Mouse (Mus musculus) cerebellum, adult 18-20 months (tissue): ENCODE data around the gene Ifna5.

ENCODE experiments used
- DNase-seq, 2 experiments: peaks; one replicate each; pipeline ENCODE4 v3.0.0; 2021

Gene Ifna5

DNA sequence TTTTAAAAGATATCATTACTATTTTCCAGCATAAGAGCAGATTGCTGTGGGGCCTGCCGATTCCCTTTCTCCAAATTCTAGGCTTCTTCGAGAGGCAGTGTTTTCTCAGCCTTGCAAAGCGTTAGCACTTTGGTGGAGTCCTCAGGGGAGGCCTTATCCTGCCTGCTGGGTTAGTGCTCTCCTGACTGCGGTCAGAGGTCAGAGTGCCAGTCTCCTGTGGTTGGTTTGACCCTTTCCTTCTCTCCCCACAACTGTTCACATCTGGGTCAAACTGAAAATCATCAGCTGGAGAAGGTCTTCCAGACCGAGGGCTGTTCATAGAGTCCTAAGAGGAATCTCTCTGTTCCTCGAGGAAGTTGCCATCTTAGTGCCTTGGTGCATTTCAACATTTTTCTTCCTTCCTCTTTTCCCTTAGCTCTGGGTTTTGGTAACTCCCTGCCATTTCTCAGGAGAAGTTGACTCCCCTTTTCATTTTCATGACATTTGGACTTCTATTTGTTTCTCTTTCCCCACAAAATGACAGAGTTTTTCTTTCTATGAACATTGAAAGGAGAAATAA is 29.8 kb downstream of the Ifna5 start:
- DNase-seq: no peak

GRCm38 (mm10) chr4:88867366-88867925 is 32.1 kb downstream of the Ifna5 start:
- DNase-seq: peak; percentile 66 to 67

DNA sequence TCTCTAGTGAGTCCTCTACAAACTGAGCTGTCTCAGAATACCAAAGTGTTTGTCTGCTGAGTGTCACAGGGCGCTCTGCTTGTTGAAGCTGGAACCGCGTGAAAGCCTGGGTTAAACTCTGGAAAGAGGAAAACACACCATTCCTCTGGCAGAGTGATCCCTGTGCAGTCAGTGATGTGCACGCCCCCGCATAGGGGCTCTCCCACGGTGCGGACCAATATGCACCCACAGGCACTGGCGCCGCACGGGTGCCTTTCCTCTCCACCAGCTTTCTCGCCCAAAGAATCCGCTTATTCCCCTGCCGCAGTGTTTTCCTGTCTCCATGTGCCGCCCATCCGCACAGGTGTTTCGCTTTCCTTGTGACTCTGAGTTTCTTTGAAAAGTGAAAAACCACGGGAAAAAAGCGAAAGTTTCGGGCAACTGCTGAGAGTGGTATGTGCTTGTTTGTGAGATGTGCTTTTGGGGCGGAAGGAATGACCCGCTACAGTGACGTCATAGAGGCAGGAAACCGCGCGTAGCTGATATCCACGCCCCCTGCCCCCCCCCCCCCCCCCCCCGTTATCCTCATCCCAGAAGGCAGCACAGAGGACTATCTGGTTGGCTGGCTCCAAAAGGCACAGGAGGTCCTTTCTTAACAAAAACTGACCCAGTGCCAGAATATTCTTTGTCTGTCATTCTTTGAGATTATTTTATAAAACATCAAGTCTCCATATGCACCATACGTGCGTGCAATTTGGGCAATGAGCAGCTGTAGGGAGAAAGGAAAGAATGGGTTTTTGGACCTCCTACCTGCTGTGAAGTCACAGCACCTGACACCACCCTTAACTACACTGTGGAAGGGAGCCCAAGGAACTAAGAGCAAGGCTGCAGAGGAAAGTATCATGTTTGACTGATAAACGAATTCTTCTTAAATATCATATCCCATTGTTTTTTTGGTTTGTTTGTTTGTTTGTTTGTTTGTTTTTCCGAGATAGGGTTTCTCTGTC is 32.9 kb downstream of the Ifna5 start:
- DNase-seq: peak in 1 of 2 experiments; percentile 14

DNA sequence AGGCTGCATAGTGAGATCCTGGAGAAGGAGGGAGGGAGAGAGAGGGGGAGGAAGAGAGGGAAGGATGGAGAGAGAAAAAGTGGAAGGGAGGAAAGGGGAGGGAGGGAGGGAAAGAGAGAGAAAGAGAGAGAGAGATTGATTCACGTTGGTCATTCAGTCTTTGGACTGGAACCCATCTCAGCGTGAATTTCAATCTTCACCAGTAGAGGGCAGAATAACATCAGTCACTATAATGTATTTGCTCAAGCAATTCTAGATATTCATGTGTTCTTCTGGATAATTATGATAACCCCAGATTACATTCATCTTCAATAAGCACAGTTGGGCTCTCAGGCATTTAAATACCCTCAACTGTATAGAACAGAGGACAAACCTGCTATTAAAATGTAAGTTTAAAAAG is 37.4 kb downstream of the Ifna5 start:
- no peak for DNase-seq

DNA sequence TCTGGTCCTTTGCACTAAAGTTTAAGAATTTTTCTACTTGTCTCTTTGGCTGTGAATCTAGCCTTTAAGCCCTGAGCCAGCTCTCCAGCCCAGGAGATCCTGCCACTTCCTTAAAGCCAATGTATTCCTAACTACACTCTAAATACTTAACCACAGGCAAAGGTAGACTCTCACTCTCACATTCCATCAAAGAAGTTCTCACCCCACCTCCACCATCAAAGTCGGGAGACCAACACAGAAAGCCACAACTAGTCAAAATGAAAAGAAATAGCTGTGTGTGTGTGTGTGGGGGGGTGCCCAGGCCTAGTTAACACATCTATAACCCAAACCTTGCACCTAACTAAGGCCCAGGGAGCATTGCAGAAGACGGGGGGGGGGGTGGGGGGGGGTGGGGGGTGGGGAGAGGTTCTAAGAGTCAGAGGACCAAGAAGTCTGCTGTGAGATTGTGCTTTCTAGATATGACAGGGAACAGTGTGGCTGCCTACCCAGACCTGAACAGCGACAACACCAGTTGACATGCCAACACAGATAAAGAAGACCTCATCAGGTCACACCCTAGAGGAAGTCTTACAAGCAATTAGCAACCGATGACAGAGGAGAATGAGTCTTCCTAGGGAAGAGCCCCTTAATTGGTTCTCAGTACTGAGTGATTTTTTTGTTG is 40.2 kb downstream of the Ifna5 start:
- no peak for DNase-seq

DNA sequence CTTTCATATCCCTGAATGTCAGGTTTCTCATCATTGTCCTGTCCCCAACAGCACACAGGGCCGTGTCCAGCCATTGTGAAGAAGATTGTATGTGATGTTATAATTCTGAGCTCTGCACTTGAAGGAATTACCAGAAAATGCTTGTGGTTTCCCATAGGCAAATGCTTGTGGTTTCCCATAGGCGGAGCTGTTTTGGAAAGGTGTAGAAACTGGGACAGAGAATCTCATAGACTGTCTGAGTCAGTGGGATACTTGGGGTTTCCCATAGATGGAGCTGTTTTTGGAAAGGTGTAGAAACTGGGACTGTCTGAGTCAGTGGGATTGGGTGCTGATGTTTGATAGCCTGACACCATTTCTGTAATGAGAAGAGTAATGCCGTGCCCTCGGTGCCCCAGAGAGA is 41.2 kb downstream of the Ifna5 start:
- no peak for DNase-seq

DNA sequence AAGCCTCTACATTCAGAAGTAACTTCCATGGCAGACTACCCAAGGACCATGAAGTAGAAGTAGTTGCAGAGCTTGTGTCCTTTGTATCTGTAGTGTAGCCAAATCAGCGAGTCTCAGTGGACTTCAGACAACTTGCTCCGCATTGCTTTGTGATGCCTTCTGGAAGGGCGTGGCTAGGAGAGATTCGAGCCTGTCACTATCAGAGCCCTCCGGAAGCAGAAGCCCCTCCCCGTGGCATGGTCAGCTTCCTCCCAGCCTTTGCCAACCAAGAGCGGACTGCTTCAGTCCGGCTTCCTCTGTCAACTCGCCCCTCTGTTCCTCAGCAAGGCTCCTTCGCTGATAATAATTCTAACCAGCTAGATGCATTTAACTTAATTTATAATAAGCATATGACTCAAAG is 42.9 kb downstream of the Ifna5 start:
- DNase-seq: no peak

GRCm38 (mm10) chr4:88878772-88879171 is 43.4 kb downstream of the Ifna5 start:
- DNase-seq: no peak

GRCm38 (mm10) chr4:88880101-88880500 is 44.8 kb downstream of the Ifna5 start, which contains the start of gene Ifne:
Ifne (minus strand) TSS chr4:88880201.
- DNase-seq: no peak
